Mouse (Mus musculus): ENCODE results near the gene Krtdap.
"Not testable (repeated sequence)": the region's sequence is repeated elsewhere in the genome, so short reads cannot be mapped to it uniquely, and the experiment has no call there.

Gene Krtdap

GRCm38 (mm10) chr7:30787377-30788022 is at the start of gene Krtdap:
Krtdap (plus strand) TSS chr7:30787896.
- DNase-seq (ENCODE audit: low read depth, low spot score) = no peak

- not testable (repeated sequence) for DNase-seq (ENCODE audit: low read depth, low spot score)
Observed at GRCm38 (mm10) chr7:30742570-30742969, 45.1 kb upstream of the Krtdap start.

GRCm38 (mm10) chr7:30743617-30744016 is 44.1 kb upstream of the Krtdap start, which contains the start of gene Gapdhs:
Gapdhs (minus strand) TSS chr7:30743681.
- DNase-seq (ENCODE audit: low read depth, low spot score) = not testable (repeated sequence)

GRCm38 (mm10) chr7:30744022-30744598 is 43.6 kb upstream of the Krtdap start:
- no peak for DNase-seq (ENCODE audit: low read depth, low spot score)

- DNase-seq (ENCODE audit: low read depth, low spot score) = no peak
Observed at GRCm38 (mm10) chr7:30747525-30748204, 40.0 kb upstream of the Krtdap start.

GRCm38 (mm10) chr7:30749824-30750606 is 37.7 kb upstream of the Krtdap start:
- peak; percentile 34 for DNase-seq (ENCODE audit: low read depth, low spot score)

- peak; percentile 79 for DNase-seq (ENCODE audit: low read depth, low spot score)
Observed at GRCm38 (mm10) chr7:30751086-30751669, 36.5 kb upstream of the Krtdap start, which contains the start of gene Sbsn. Sbsn (plus strand) TSS chr7:30751471.

GRCm38 (mm10) chr7:30757001-30757400 is 30.7 kb upstream of the Krtdap start:
- no peak for DNase-seq (ENCODE audit: low read depth, low spot score)

- peak; percentile 18 for DNase-seq (ENCODE audit: low read depth, low spot score)
Observed at GRCm38 (mm10) chr7:30758853-30759252, 28.8 kb upstream of the Krtdap start.

- no peak for DNase-seq (ENCODE audit: low read depth, low spot score)
Observed at GRCm38 (mm10) chr7:30761769-30762352, 25.8 kb upstream of the Krtdap start.

GRCm38 (mm10) chr7:30763456-30763855 is 24.2 kb upstream of the Krtdap start, which contains the start of gene Dmkn:
Dmkn (plus strand) TSS chr7:30763756.
- no peak for DNase-seq (ENCODE audit: low read depth, low spot score)

- DNase-seq (ENCODE audit: low read depth, low spot score) = no peak
Observed at GRCm38 (mm10) chr7:30765173-30765572, 22.5 kb upstream of the Krtdap start.

- DNase-seq (ENCODE audit: low read depth, low spot score) = no peak
Observed at GRCm38 (mm10) chr7:30766408-30766807, 21.3 kb upstream of the Krtdap start.

GRCm38 (mm10) chr7:30769236-30769635 is 18.5 kb upstream of the Krtdap start:
- DNase-seq (ENCODE audit: low read depth, low spot score) = no peak

- DNase-seq (ENCODE audit: low read depth, low spot score) = peak; percentile 54
Observed at GRCm38 (mm10) chr7:30776104-30776503, 11.6 kb upstream of the Krtdap start.

GRCm38 (mm10) chr7:30777081-30777579 is 10.6 kb upstream of the Krtdap start:
- DNase-seq (ENCODE audit: low read depth, low spot score) = no peak

GRCm38 (mm10) chr7:30777911-30778310 is 9.8 kb upstream of the Krtdap start:
- DNase-seq (ENCODE audit: low read depth, low spot score) = no peak

- DNase-seq (ENCODE audit: low read depth, low spot score) = no peak
Observed at GRCm38 (mm10) chr7:30781792-30782191, 5.9 kb upstream of the Krtdap start.

GRCm38 (mm10) chr7:30782658-30783057 is 5.0 kb upstream of the Krtdap start:
- DNase-seq (ENCODE audit: low read depth, low spot score) = no peak

- DNase-seq (ENCODE audit: low read depth, low spot score) = no peak
Observed at GRCm38 (mm10) chr7:30785154-30785553, 2.5 kb upstream of the Krtdap start.
